Mouse (Mus musculus) spleen, postnatal 14 days (tissue): ENCODE measurements around the gene Grhpr.
"Not testable (repeated sequence)": the region's sequence is repeated elsewhere in the genome, so short reads cannot be mapped to it uniquely, and the experiment has no call there.

ENCODE experiments used
- DNase-seq, 2 experiments: peaks; one replicate each; pipeline ENCODE4 v3.0.0; 2021 to 2022; ENCODE audit warnings: low spot score in 2 of 2

Grhpr gene

GRCm38 (mm10) chr4:44974331-44974730, 6.9 kb upstream of the Grhpr start:
- DNase-seq: no peak

DNA sequence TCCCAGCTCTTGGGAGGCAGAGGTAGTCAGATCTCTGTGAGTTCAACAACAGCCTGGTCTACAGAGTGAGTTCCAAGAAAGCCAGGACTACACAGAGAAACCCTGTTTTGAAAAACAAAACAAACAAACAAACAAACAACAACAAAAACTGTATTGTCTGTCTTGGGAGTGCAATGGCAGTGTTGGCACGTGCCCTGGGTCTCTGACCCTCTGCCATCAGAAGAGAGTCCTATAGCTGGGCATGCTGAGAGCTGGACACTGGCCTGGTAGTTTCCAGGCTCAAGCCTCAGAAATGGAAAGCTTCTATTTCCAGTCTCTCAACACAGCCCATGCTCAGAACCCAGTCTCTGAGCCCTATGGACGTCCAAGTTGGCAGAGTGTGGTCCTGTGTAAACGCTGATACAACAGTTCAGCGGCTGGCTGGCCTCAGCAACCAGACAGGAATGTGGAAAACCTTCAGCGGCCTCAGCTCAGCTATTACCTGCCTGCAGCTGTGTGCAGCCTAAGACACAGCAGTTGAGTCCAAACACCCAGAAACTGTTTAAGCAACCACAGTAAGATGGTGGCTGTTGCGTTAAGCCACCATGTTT, 5.1 kb upstream of the Grhpr start:
- no peak for DNase-seq

DNA sequence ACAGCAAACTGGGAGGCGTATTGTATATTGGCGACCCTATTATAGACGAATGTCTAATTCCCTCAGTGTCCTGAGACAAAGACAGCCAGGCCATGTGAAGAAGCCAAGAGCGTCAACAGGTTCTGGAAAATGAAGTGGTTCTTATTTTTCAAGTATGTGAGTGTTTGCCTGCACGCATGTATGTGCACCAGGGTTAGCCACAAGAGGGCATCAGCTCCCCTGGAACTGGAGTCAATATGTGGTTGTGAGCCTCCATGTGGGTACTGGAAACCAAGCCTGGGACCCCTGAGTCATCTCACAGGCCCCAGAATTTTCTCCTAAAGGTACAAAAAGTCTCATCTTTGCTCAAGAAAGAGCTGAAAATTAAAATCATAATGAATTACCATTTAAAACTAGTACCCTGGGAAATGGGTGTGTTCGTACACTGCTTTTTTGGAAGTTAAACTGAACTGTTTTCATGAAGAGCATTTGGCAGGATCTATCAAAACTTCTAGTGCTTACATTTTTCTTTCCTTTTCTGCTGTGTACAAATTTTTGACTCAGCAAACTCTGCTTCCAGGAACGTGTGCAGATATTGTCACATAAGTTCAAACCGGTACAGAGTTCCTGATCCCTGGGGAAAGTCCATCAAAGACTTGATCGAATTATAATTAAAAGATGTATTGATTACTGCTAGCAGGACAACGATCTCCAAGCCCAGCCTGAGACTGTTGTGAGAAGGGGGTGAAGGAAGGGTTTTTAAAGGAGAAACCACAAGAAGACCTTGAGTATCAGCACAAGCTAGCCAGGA, 4.1 kb upstream of the Grhpr start:
- DNase-seq: no peak

DNA sequence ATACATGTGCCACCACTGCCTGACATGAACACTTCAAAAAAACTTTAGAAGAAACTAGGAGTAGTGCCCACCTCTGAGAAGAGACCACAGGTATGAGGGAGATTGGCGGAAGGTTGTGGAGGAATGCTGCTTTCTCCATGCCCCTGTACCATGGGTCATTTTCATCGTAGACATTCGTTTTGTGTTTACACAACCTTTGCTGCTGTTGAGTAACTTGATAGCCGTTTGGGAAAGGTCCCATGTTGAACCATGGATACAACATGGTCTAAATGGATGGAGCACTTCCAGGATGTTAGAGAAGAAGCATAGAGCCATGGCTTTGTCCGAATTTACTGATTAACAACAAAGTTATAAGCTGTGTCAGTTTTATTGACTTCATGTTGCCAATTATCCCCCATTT, 3.0 kb upstream of the Grhpr start:
- DNase-seq: no peak

- no peak for DNase-seq
Measured at GRCm38 (mm10) chr4:44979794-44980338, 1.3 kb upstream of the Grhpr start.

GRCm38 (mm10) chr4:44981974-44982287, 736 bp downstream of the Grhpr start:
- DNase-seq: no peak

DNA sequence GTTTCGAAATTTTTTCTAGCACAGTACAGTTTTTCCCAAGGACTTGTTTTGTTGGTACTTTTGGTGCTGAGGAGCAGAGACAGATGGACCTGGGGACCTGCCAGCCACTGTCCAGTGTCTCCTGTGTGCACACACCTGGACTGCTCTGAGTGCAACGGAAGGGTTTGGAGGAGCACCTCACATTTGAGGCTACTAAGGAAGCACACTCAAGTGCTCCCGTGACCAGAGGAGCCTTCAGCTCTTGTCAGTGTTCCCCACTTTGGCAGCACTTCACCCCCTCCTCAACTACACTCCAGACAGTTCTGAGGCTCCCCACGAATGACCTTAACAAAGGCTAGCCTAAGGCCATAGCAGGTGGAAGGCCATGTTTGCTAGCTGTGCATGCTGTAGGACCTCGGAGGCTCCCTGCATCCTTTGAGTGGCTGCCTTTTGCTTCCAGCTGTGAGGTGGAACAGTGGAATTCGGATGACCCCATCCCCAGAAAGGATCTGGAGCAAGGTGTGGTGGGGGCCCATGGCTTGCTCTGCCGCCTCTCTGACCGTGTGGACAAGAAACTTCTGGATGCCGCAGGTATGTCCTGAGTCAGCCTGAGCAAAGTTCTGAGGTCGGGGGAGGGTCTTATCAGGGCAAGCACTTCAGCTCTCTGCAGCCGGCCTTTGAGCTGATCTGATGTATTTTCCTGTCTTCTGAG, 1.4 kb downstream of the Grhpr start:
- no peak for DNase-seq

- no peak for DNase-seq
Measured at GRCm38 (mm10) chr4:44983131-44983740, 2.0 kb downstream of the Grhpr start.

- no peak for DNase-seq
Measured at GRCm38 (mm10) chr4:44990560-44990959, 9.4 kb downstream of the Grhpr start.

DNA sequence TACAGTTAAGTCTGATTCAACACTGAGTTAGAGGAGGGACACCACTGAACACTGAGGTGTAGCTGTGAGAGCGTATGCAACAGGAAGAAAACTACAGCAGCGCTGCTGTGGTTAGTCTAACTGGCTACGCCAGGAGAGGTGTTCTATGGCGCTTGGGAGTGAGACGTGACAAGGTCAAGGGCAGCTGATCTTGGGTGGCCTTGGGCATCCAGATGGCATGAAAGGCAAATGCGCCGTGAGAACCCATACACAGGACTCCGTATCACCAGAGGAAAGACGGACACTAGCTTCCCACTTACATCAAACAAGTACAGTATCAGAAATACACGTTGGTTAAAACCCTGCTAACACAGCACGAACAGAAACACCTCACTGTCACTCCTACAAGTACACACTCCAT, 11.1 kb downstream of the Grhpr start:
- DNase-seq: not testable (repeated sequence)

DNA sequence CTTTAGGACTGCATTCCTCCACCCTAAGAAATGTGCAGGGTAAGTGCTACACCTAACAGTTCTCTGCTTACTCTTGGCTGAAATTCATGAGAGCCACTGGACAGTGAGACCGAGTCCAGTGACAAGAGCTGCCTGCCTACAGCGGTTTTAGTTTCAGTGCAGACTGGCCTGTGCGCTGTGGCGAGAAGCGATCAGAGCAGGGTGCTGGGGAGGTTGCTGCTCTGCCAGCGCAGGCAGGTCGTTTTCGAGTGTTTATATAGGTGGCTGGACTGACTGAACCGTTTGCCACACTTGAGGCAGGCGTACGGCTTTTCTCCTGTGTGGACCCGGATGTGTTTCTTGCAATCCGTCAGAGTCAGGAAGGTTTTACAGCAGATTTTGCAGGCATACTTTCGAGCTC, 12.0 kb downstream of the Grhpr start:
- not testable (repeated sequence) for DNase-seq

DNA sequence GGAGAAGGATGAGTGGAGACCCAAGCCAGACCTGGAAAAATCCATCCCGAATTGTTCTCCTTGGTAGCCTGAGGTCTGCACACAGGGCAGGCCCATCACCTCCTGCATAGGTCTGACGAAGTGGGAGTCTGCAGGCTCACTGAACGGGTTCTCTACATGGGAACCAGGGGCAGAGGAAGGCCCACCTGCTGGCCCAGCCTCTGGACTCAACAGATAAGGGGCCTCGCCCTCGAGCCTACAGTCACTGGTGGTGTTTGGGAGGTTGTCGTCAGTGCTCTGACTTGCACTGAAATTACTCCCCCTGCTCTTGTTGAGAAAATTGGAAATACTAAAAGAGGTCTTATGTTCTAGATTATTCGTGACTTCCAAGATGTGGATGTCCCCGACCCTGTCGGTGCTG, 12.7 kb downstream of the Grhpr start:
- peak in 1 of 2 experiments; percentile 31 for DNase-seq

DNA sequence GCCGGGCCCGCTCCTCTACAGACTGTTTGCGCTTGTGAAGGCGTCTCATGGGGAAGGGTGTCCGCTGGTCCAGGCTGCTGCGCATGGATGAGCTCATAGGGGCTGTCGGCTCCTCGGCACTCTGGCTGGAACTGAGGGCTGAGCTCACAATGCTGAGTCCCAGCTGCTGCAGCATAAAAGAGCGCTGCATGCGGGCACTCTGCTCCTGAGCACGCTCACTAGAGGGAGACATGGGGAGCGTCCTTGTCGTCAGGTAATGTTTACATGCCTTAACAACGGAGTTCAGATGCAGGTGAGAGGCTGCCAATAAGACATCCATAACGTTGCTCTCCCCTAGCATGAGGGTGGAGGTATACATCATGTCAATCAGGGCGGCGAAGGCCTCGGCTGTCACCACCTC, 13.6 kb downstream of the Grhpr start:
- DNase-seq: no peak

DNA sequence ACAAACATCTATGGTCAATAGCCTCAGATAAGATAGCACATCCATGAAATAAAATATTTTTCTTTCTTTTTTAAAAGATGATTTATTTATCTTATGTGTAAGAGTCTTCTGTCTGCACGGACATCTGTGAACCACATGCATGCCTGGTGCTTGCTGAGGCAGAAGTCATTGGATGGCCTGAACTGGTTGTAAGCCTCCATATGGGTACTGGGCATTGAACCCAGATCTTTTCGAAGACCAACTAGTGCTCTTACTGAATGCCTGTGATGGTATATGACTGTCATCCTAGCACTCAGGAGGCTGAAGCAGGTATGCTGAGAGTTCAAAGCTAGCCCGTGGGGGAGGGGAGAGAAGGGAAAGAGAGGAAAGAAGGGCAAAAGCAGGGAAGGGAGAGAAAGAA, 16.9 kb downstream of the Grhpr start:
- DNase-seq: no peak

- no peak for DNase-seq
Measured at GRCm38 (mm10) chr4:45000001-45000400, 18.8 kb downstream of the Grhpr start.

- no peak for DNase-seq
Measured at GRCm38 (mm10) chr4:45005452-45005851, 24.3 kb downstream of the Grhpr start.

GRCm38 (mm10) chr4:45010806-45011415, 29.7 kb downstream of the Grhpr start:
- DNase-seq: no peak

GRCm38 (mm10) chr4:45011581-45012104, 30.4 kb downstream of the Grhpr start:
- DNase-seq: peak; percentile 37 to 50

- peak; percentile 96 for DNase-seq
Measured at GRCm38 (mm10) chr4:45012105-45012975, 31.1 kb downstream of the Grhpr start, which contains the start of gene Zbtb5. Gene Zbtb5 (minus strand): TSS chr4:45012412.

GRCm38 (mm10) chr4:45013031-45013431, 31.8 kb downstream of the Grhpr start:
- DNase-seq: no peak

DNA sequence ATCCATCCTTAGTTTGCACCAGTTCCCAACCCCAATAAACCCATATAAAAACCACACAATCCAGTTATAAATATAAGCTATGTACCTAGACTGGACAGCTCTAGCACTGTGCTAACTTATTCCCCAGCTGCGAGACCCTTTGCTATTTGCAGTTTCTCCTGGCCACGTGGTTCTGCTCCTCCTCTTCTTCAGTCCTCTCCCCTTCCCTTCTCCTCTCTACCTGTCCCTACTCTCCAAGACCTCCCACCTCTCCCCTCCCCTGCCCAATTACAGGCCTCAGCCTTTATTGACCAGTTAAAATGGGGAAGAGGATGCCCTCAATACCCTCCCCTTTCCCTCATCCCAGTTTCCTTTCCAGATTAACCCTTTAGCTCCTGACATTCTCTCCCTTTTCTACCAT, 32.3 kb downstream of the Grhpr start:
- DNase-seq: no peak
